Mouse (Mus musculus): Measurements from ENCODE around the gene Ube2dnl2. TPM values are rescaled to one million over a fixed set of nuclear protein-coding genes. Genes with fewer than 3 reads are reported as not detected.

Gene Ube2dnl2
- not detected in 2 replicates for polyA plus RNA-seq (2014; fragmentation: Nextera tagmentation; extraction: Ambion mirVana)

GRCm38 (mm10) chrX:114907282-114907681 lies at the start of gene Ube2dnl2:
TSS of gene Ube2dnl2 (plus strand) at chrX:114907582.
- WGBS = 95% methylated on average over 1 of the region's 1 CpGs
- Histone ChIP-seq H3K4me3 (ENCODE audit: low read depth, low read length) (no peak within 1 kb of the TSS), H3K36me3 (ENCODE audit: control insufficient read depth, insufficient read depth, low read length) (no peaks in the 10 kb centered on the region), H3K27ac (ENCODE audit: low read depth, low read length) (no peak within 1 kb of the TSS), H3K9me3 (ENCODE audit: control insufficient read depth, low read length) (no peaks in the 10 kb centered on the region), H3K4me1 (ENCODE audit: control insufficient read depth, insufficient read depth, low read length) (no peaks in the 10 kb centered on the region), H3K4me2 (no peak within 1 kb of the TSS), H3K9ac (ENCODE audit: low read length) (no peak within 1 kb of the TSS), H3K27me3 (ENCODE audit: control insufficient read depth, insufficient read depth, low read length) (no peaks in the 10 kb centered on the region)
- no peak for ATAC-seq (ENCODE audit: low FRiP score)
- no peak for DNase-seq (ENCODE audit: low spot score, missing footprints)

DNA sequence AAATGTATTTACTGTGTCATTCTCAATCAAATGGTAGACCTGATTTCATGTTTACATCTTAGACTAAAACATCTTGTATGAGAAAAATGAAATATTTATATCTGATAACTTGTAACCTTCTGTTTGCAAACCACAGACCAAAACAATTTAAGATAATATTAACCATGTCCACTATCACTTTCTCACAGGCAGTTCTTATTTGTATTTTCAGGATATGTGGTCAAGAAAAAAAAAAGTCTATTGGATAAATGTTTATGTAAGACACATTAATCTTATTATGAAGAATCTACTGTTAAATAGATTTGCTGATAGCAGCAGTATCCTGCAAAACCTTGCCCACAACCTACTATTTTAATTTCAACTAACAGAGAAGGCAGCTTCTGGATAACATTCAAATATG lies 11.9 kb upstream of the Ube2dnl2 start:
- H3K9me3 ChIP-seq (ENCODE audit: control insufficient read depth, low read length) = no peaks in the 10 kb centered on the region
- DNase-seq (ENCODE audit: low spot score, missing footprints) = no peak
- no peaks in the 10 kb centered on the region for H3K27me3 ChIP-seq (ENCODE audit: control insufficient read depth, insufficient read depth, low read length)
- H3K27ac ChIP-seq (ENCODE audit: low read depth, low read length) = no peak overlapping the region
- H3K4me1 ChIP-seq (ENCODE audit: control insufficient read depth, insufficient read depth, low read length) = no peaks in the 10 kb centered on the region
- no peak overlapping the region for H3K4me2 ChIP-seq
- H3K9ac ChIP-seq (ENCODE audit: low read length) = no peak overlapping the region
- ATAC-seq (ENCODE audit: low FRiP score) = no peak
- H3K36me3 ChIP-seq (ENCODE audit: control insufficient read depth, insufficient read depth, low read length) = no peaks in the 10 kb centered on the region
- H3K4me3 ChIP-seq (ENCODE audit: low read depth, low read length) = no peak overlapping the region

DNA sequence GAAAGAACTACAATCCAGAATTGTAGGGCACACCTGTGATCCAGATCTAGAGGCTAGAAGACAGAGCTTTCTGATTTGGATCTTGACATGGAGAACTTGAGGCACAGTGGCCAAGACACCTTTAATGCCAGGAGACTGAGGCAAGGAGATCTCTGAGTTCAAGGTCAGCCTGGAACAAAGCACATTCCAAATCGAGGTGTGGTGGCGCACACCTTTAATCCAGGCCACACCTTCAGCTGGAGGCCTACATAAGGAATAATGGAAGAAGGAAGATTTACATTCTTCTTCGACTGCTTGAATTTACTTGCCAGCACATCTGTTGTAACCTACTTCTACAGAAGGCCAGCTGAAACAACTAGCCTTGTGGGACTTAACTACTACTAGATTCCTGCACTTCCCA lies 9.9 kb upstream of the Ube2dnl2 start:
- no peaks in the 10 kb centered on the region for H3K36me3 ChIP-seq (ENCODE audit: control insufficient read depth, insufficient read depth, low read length)
- no peak for DNase-seq (ENCODE audit: low spot score, missing footprints)

GRCm38 (mm10) chrX:114903391-114903790 lies 4.0 kb upstream of the Ube2dnl2 start:
- H3K27ac ChIP-seq (ENCODE audit: low read depth, low read length) = no peak overlapping the region
- H3K9me3 ChIP-seq (ENCODE audit: control insufficient read depth, low read length) = no peaks in the 10 kb centered on the region
- no peaks in the 10 kb centered on the region for H3K36me3 ChIP-seq (ENCODE audit: control insufficient read depth, insufficient read depth, low read length)
- DNase-seq (ENCODE audit: low spot score, missing footprints) (no peak), ATAC-seq (ENCODE audit: low FRiP score) (no peak)
- H3K27me3 ChIP-seq (ENCODE audit: control insufficient read depth, insufficient read depth, low read length) = no peaks in the 10 kb centered on the region
- H3K9ac ChIP-seq (ENCODE audit: low read length) = no peak overlapping the region
- no peak overlapping the region for H3K4me2 ChIP-seq
- H3K4me3 ChIP-seq (ENCODE audit: low read depth, low read length) = no peak overlapping the region
- H3K4me1 ChIP-seq (ENCODE audit: control insufficient read depth, insufficient read depth, low read length) = no peaks in the 10 kb centered on the region

More for the DNA sequence above, 9.9 kb upstream of the Ube2dnl2 start:
- Histone ChIP-seq H3K4me1 (ENCODE audit: control insufficient read depth, insufficient read depth, low read length) (no peaks in the 10 kb centered on the region), H3K9ac (ENCODE audit: low read length) (no peak overlapping the region), H3K9me3 (ENCODE audit: control insufficient read depth, low read length) (no peaks in the 10 kb centered on the region), H3K4me3 (ENCODE audit: low read depth, low read length) (no peak overlapping the region), H3K4me2 (no peak overlapping the region), H3K27me3 (ENCODE audit: control insufficient read depth, insufficient read depth, low read length) (no peaks in the 10 kb centered on the region), H3K27ac (ENCODE audit: low read depth, low read length) (no peak overlapping the region)
- 86% methylated on average over 3 of the region's 3 CpGs for WGBS
- ATAC-seq (ENCODE audit: low FRiP score) = no peak

DNA sequence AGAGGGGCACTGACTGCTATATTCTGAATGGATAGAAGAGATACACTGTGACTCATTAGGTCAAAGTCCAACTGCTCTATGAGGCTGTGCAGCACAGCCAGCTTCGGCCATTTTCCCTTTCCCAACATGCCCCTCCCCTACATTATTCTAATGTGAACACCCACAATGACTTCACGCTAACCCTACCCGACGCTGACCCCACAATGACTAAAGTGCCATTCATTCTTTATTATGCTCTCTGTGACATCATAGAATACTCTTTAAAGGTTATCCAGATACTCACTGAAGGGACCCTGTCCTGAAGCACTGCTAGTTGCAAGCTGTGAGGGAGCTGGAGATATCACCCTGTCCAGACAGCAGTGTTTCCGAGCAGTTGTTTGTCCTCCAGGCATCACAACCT lies 2.7 kb upstream of the Ube2dnl2 start, which contains the start of gene Ube2dnl1:
Gene Ube2dnl1 (plus strand): TSS at position 301 of the 400 bp plus-strand sequence.
- H3K27me3 ChIP-seq (ENCODE audit: control insufficient read depth, insufficient read depth, low read length) = no peaks in the 10 kb centered on the region
- no peak within 1 kb of the TSS for H3K4me2 ChIP-seq
- no peak for DNase-seq (ENCODE audit: low spot score, missing footprints)
- no peaks in the 10 kb centered on the region for H3K36me3 ChIP-seq (ENCODE audit: control insufficient read depth, insufficient read depth, low read length)
- H3K27ac ChIP-seq (ENCODE audit: low read depth, low read length) = no peak within 1 kb of the TSS
- no peak for ATAC-seq (ENCODE audit: low FRiP score)
- H3K4me1 ChIP-seq (ENCODE audit: control insufficient read depth, insufficient read depth, low read length) = no peaks in the 10 kb centered on the region
- no peak within 1 kb of the TSS for H3K9ac ChIP-seq (ENCODE audit: low read length)
- no peak within 1 kb of the TSS for H3K4me3 ChIP-seq (ENCODE audit: low read depth, low read length)
- 84% methylated on average over 5 of the region's 5 CpGs for WGBS
- H3K9me3 ChIP-seq (ENCODE audit: control insufficient read depth, low read length) = no peaks in the 10 kb centered on the region

GRCm38 (mm10) chrX:114955066-114955465 lies 47.7 kb downstream of the Ube2dnl2 start:
- DNase-seq (ENCODE audit: low spot score, missing footprints) = no peak
- Histone ChIP-seq H3K4me2 (no peak overlapping the region), H3K27me3 (ENCODE audit: control insufficient read depth, insufficient read depth, low read length) (no peaks in the 10 kb centered on the region), H3K9ac (ENCODE audit: low read length) (no peak overlapping the region), H3K27ac (ENCODE audit: low read depth, low read length) (no peak overlapping the region), H3K36me3 (ENCODE audit: control insufficient read depth, insufficient read depth, low read length) (no peaks in the 10 kb centered on the region), H3K4me1 (ENCODE audit: control insufficient read depth, insufficient read depth, low read length) (no peaks in the 10 kb centered on the region), H3K4me3 (ENCODE audit: low read depth, low read length) (no peak overlapping the region), H3K9me3 (ENCODE audit: control insufficient read depth, low read length) (no peaks in the 10 kb centered on the region)
- ATAC-seq (ENCODE audit: low FRiP score) = no peak
- 30% methylated on average over 1 of the region's 1 CpGs for WGBS

Other genes with a start within 250 kb of the Ube2dnl2 start
- gene Ube2dnl1, start 2.6 kb upstream of the Ube2dnl2 start, polyA plus RNA-seq (2014; fragmentation: Nextera tagmentation; extraction: Ambion mirVana) = not detected in 2 replicates

Data from midbrain, embryonic 11.5 days (tissue).